Mouse (Mus musculus) hindbrain, postnatal 0 days (tissue): ENCODE measurements around the gene Mcfd2. TPM values are rescaled to one million over a fixed set of nuclear protein-coding genes. Genes with fewer than 3 reads are reported as not detected.

Experiments
- ATAC-seq: fragments of 200-750 bp; cut with Nextera tagmentation; 2 replicates; pipeline ENCODE4 v1.8.0; 2017; ENCODE audit warnings: mild to moderate bottlenecking, moderate TSS enrichment, moderate library complexity
- DNase-seq: peaks from one replicate; pipeline ENCODE4 v3.0.0-alpha.2; 2015; ENCODE audit warnings: low spot score
- H3K27ac ChIP-seq: fragments of 300-500 bp; sonication (generic); 2 replicates; pipeline ENCODE4 v1.5.1; 2014; ENCODE audit warnings: mild to moderate bottlenecking
- H3K27me3 ChIP-seq: fragments of 300-500 bp; sonication (generic); 2 replicates; pipeline ENCODE4 v1.6.1; 2014; ENCODE audit warnings: low read length, mixed read lengths; ENCODE audit not compliant: insufficient read depth
- H3K36me3 ChIP-seq: fragments of 300-500 bp; sonication (generic); 2 replicates; pipeline ENCODE4 v1.6.1; 2014; ENCODE audit warnings: low read length, mixed read lengths; ENCODE audit not compliant: insufficient read depth
- H3K4me1 ChIP-seq: fragments of 300-500 bp; sonication (generic); 2 replicates; pipeline ENCODE4 v1.6.1; 2014; ENCODE audit warnings: antibody characterized with exemption, low read length, mixed read lengths; ENCODE audit not compliant: insufficient read depth
- H3K4me2 ChIP-seq: fragments of 300-500 bp; sonication (generic); 2 replicates; pipeline ENCODE4 v1.6.1; 2014; ENCODE audit warnings: low read depth, mild to moderate bottlenecking, low read length, moderate library complexity, mixed read lengths
- H3K4me3 ChIP-seq: fragments of 300-500 bp; sonication (generic); 2 replicates; pipeline ENCODE4 v1.5.1; 2014; ENCODE audit warnings: low read length
- H3K9ac ChIP-seq: fragments of 300-500 bp; sonication (generic); replicated peaks from 2 replicates; pipeline ENCODE4 v1.6.1; 2014; ENCODE audit warnings: mild to moderate bottlenecking, low read length, moderate library complexity, mixed read lengths
- H3K9me3 ChIP-seq: fragments of 300-500 bp; sonication (generic); 2 replicates; pipeline ENCODE4 v1.6.1; 2016; ENCODE audit warnings: low read length, mixed read lengths
- CTCF ChIP-seq: IDR thresholded peaks from 2 replicates; pipeline ENCODE4 v1.5.1; 2016; ENCODE audit warnings: antibody characterized with exemption, control low read depth, low read depth
- WGBS: fragments of 180-500 bp; shearing (Covaris S2); extraction: QIAGEN DNeasy Blood & Tissue Kit; methylation state at CpG from one replicate; pipeline ENCODE4 v1.1.7; 2014; 5-methylcytosine and 5-hydroxymethylcytosine counted together
- polyA plus RNA-seq: library from polyadenylated mRNA; unstranded; fragments of >200 nt; fragmentation: Nextera tagmentation; extraction: Ambion mirVana; gene quantifications from 2 replicates; pipeline ENCODE4 v1.2.1, GENCODE M21; 2015
- total RNA-seq: library from RNA; depleted of rRNA; stranded (reverse); fragments of >200 nt; gene quantifications from 2 replicates; pipeline ENCODE4 v1.2.3, GENCODE M21; 2014

Mcfd2 gene
- total and polyA plus RNA-seq, 2 experiments from 2014 or later, result 36.5 to 40.4 TPM

- no peak for TF ChIP-seq CTCF
- H3K27me3 ChIP-seq, result no peaks in the 10 kb centered on the region
- no peaks in the 10 kb centered on the region for H3K4me1 ChIP-seq
- H3K9me3 ChIP-seq, result no peaks in the 10 kb centered on the region
- no peak overlapping the region for H3K4me3 ChIP-seq
- no peak overlapping the region for H3K27ac ChIP-seq
- 69% methylated on average over 9 of the region's 9 CpGs for WGBS
- no peak overlapping the region for H3K4me2 ChIP-seq
- DNase-seq (no peak), ATAC-seq (no peak)
- no peak overlapping the region for H3K9ac ChIP-seq
- H3K36me3 ChIP-seq, result no peaks in the 10 kb centered on the region
Observed at GRCm38 (mm10) chr17:87246103-87246502, 19.6 kb downstream of the Mcfd2 start.

- no peak for TF ChIP-seq CTCF
- DNase-seq (no peak), ATAC-seq (no peak)
- H3K9ac ChIP-seq, result no peak overlapping the region
- H3K9me3 ChIP-seq, result no peaks in the 10 kb centered on the region
- peaks cover 5% of the 10 kb centered on the region; the same call in 1 of the 2 replicates for H3K4me1 ChIP-seq
- WGBS, result 88% methylated on average over 11 of the region's 11 CpGs
- H3K27ac ChIP-seq, result no peak overlapping the region
- no peak overlapping the region for H3K4me3 ChIP-seq
- no peak overlapping the region for H3K4me2 ChIP-seq
- H3K36me3 ChIP-seq, result no peaks in the 10 kb centered on the region
- H3K27me3 ChIP-seq, result no peaks in the 10 kb centered on the region
Observed at GRCm38 (mm10) chr17:87237826-87238225, 27.9 kb downstream of the Mcfd2 start.

GRCm38 (mm10) chr17:87236725-87237650 lies 28.7 kb downstream of the Mcfd2 start:
- H3K27me3 ChIP-seq, result no peaks in the 10 kb centered on the region
- H3K4me3 ChIP-seq, result no peak overlapping the region
- no peaks in the 10 kb centered on the region for H3K36me3 ChIP-seq
- no peak overlapping the region for H3K4me2 ChIP-seq
- no peak overlapping the region for H3K27ac ChIP-seq
- H3K9ac ChIP-seq, result no peak overlapping the region
- H3K4me1 ChIP-seq, result peaks cover 5% of the 10 kb centered on the region; the same call in 1 of the 2 replicates
- peak; percentile 68 for ATAC-seq
- 53% methylated on average over 18 of the region's 18 CpGs for WGBS
- DNase-seq, result peak; percentile 55
- no peaks in the 10 kb centered on the region for H3K9me3 ChIP-seq
- TF ChIP-seq CTCF, result no peak

- TF ChIP-seq CTCF, result no peak
- WGBS, result 89% methylated on average over 6 of the region's 6 CpGs
- Histone ChIP-seq H3K27me3 (no peaks in the 10 kb centered on the region), H3K4me1 (peaks cover 5% of the 10 kb centered on the region; the same call in 1 of the 2 replicates), H3K27ac (no peak overlapping the region), H3K36me3 (no peaks in the 10 kb centered on the region), H3K9ac (no peak overlapping the region), H3K4me3 (no peak overlapping the region), H3K9me3 (no peaks in the 10 kb centered on the region), H3K4me2 (no peak overlapping the region)
- no peak for DNase-seq
- ATAC-seq, result no peak
Observed at GRCm38 (mm10) chr17:87235019-87235418, 30.7 kb downstream of the Mcfd2 start.

GRCm38 (mm10) chr17:87227878-87228277 lies 37.9 kb downstream of the Mcfd2 start:
- Histone ChIP-seq H3K36me3 (no peaks in the 10 kb centered on the region), H3K9me3 (no peaks in the 10 kb centered on the region), H3K4me3 (no peak overlapping the region), H3K4me1 (no peaks in the 10 kb centered on the region), H3K27ac (no peak overlapping the region), H3K4me2 (no peak overlapping the region), H3K27me3 (no peaks in the 10 kb centered on the region), H3K9ac (no peak overlapping the region)
- WGBS, result 81% methylated on average over 4 of the region's 4 CpGs
- TF ChIP-seq CTCF, result no peak
- DNase-seq (no peak), ATAC-seq (no peak)

- ATAC-seq (no peak), DNase-seq (no peak)
- Histone ChIP-seq H3K9ac (no peak overlapping the region), H3K4me3 (no peak overlapping the region), H3K36me3 (no peaks in the 10 kb centered on the region), H3K4me2 (no peak overlapping the region), H3K27ac (no peak overlapping the region), H3K4me1 (no peaks in the 10 kb centered on the region), H3K9me3 (no peaks in the 10 kb centered on the region), H3K27me3 (no peaks in the 10 kb centered on the region)
- 75% methylated on average over 10 of the region's 10 CpGs for WGBS
- TF ChIP-seq CTCF, result no peak
Observed at GRCm38 (mm10) chr17:87226079-87226640, 39.6 kb downstream of the Mcfd2 start.

GRCm38 (mm10) chr17:87225384-87225783 lies 40.4 kb downstream of the Mcfd2 start:
- Histone ChIP-seq H3K4me2 (no peak overlapping the region), H3K9me3 (no peaks in the 10 kb centered on the region), H3K4me3 (no peak overlapping the region), H3K27me3 (no peaks in the 10 kb centered on the region), H3K4me1 (no peaks in the 10 kb centered on the region), H3K9ac (no peak overlapping the region), H3K36me3 (no peaks in the 10 kb centered on the region), H3K27ac (no peak overlapping the region)
- ATAC-seq (no peak), DNase-seq (no peak)
- no peak for TF ChIP-seq CTCF
- WGBS, result 91% methylated on average over 9 of the region's 9 CpGs
